Mouse (Mus musculus) adrenal gland, postnatal 4 days (tissue): ENCODE measurements around the gene Gm49368. TPM values are rescaled to one million over a fixed set of nuclear protein-coding genes. Genes with fewer than 3 reads are reported as not detected.

Experiments used
- DNase-seq, 2 experiments: peaks; one replicate each; pipeline ENCODE4 v3.0.0; 2021 to 2022; ENCODE audit warnings: low spot score in 2 of 2, mixed read lengths in 2 of 2
- total RNA-seq, 2 experiments: library from RNA; stranded (reverse); gene quantifications; 2 replicates each; pipeline ENCODE4 v1.2.3; 2021

Gene Gm49368
- total RNA-seq, 2 experiments from 2014 or later: not detected

GRCm38 (mm10) chr7:128056917-128057444 lies 5.5 kb upstream of the Gm49368 start:
- DNase-seq: no peak

- DNase-seq: no peak
These were observed 4.6 kb upstream of the Gm49368 start for GRCm38 (mm10) chr7:128057860-128058259.

- no peak for DNase-seq
These were observed 3.9 kb upstream of the Gm49368 start for GRCm38 (mm10) chr7:128058576-128058975.

GRCm38 (mm10) chr7:128059091-128059490 lies 3.4 kb upstream of the Gm49368 start:
- no peak for DNase-seq

DNA sequence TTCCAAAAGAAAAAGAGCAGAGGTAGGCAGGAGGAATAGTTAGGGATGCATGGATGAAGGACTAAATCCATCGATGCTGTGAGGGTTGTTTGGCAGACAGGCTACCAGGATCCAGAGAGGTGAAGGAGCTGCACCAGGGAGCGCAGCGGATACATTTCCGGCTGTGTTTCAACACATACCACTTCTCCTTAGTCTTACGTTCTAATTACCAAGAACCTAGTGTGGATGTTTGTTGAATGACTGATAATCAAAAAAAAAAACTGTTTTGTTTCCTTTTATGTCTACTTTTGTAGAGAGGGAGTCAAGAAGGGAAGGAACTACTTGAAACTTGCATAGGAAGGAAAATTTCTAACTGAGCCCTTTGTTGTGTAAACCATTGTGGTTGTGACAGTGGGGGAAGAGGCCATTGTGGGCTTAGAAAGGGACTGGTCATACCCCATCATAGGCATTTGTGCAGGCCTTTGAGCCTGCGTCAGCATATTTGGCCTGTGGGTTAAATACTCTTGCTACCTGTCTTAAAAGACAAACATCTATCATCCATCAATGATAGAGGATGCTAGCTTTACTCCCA lies 813 bp downstream of the Gm49368 start:
- no peak for DNase-seq

DNA sequence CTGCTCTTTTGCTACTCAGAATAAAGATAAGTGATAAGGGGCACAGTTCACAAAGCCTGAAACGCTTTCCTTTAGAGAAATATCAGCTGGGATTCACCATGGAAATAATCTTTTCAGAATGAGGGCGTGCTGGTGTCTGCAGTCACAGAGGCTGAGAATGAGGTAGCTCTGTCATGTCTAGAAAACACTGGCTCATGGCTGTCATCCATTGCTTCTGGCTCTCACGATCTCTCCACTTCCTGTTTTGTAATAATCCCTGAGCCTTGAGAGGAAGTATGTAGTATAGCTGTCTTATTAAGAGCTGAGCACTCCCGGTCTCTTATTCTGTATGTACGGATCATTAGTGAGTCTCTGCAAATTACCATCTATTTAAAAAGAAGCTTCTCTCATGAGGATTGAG lies 3.1 kb downstream of the Gm49368 start:
- DNase-seq: no peak

GRCm38 (mm10) chr7:128067847-128068246 lies 5.4 kb downstream of the Gm49368 start:
- no peak for DNase-seq

DNA sequence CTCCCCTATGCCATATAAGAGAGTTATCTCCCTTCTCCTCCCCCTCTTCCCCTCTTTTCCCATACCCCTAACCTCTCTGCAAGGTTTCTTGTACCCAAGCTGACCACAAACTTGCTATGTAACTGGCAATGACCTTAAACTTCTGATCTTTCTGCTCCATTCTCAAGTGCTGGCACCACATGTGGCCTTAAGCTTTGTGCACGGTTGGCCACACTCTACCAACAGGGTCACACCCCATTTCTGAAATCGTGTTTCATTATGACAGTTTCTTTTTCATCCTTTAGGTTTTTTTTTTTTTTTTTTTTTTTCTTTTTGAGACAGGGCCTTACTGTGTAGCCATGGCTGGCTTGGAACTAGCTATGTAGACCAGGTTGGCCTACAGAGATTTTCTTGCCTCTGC lies 7.4 kb downstream of the Gm49368 start:
- DNase-seq: no peak

DNA sequence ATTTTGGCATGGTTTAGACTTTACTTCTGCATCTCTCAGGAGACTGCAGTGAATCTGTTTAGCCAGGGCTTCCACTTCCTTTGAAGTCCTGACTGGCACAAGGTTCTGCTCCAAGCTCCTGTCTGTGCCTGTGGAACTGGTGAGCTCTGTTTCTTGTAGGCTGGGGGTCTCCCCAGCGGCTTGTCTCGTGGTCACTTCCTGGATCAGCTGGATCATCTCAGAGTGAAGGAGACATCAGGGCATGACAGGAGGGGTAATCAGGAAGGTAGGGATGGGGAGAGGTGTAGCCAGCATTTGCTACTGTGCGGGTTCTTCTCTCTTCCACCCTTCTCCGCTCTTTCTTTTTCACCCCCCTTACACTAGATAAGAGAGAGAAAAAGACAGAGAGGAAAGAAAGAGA lies 9.3 kb downstream of the Gm49368 start:
- no peak for DNase-seq

DNA sequence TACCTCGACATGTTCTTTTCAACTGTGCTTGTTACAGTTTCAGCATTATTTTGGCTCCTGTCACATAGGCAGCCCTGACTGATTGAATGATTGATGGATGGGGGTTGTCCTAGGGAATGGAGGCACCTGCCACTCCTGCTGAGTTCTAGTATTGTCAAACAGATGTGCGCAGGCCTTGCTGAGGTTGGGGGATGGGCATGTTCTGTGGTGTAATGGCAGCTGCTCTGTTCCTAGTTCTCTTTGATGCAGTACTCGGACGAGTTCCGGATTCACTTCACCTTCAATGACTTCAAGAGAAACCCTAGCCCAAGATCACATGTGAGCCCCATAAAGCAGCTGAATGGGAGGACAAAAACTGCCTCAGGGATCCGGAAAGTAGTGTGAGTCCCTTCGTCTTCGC lies 17.5 kb downstream of the Gm49368 start:
- no peak for DNase-seq

DNA sequence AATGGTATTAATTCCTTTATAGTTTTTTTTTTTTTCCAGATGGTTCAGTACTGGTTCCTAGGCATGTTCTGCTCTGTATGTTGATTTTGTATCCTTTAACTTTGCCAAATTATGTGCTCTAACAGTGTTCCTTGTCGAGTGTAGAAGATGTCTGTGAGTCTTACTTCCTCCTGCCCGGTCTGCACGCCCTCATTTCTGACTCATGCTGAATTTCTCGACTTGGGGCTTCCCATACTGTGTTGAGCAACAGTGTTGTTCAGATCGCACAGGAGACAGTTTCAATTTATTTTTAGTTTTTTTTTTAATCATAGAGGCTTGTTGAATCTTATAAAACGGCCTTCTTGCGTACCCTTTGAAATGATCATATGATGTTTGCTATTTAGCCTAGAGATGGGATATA lies 26.7 kb downstream of the Gm49368 start:
- DNase-seq: no peak

DNA sequence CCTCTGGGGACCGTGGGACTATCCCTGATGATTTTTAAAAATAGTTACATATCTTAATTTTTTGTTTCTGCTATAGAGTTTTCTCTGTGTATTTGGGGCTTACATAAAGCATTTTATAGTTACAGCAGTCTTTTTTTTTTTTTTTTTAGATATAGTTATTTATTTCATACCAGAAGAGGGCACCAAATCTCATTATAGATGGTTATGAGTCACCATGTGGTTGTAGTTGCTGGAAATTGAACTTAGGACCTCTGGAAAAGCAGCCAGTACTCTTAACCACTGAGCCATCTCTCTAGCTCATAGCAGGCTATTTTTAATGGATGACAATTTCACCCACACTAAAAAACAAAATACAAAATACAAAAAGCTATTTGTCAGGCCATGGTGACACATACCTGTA lies 35.7 kb downstream of the Gm49368 start:
- DNase-seq: no peak

DNA sequence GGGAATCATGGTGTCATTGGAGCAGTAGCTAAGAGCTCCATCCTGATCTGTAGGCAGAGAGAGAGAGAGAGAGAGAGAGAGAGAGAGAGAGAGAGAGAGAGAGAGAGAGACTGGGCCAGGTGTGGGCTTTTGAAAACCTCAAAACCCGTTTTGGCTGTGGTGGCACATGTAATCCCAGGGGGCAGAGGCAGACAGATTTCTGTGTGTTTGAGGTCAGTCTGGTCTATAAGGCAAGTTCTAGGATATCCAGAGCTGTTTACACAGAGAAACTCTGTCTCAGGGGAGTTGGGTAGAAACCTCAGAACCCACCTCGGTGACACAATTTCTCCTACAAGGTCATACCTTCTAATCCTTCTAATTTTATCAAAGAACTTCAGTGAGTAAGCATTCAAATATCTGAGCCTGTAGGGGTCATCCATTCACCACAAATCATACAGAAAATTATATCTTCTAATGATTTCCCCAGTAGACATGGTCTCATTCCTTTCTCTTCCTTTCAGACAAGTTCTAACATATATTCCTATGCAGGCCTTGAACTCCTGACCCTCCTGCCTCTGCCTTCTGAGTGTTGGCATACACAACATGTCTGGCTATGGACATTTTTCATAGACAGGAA lies 38.4 kb downstream of the Gm49368 start:
- no peak for DNase-seq

GRCm38 (mm10) chr7:128105246-128105645 lies 42.8 kb downstream of the Gm49368 start:
- no peak for DNase-seq

GRCm38 (mm10) chr7:128107462-128107861 lies 45.0 kb downstream of the Gm49368 start:
- DNase-seq: no peak

DNA sequence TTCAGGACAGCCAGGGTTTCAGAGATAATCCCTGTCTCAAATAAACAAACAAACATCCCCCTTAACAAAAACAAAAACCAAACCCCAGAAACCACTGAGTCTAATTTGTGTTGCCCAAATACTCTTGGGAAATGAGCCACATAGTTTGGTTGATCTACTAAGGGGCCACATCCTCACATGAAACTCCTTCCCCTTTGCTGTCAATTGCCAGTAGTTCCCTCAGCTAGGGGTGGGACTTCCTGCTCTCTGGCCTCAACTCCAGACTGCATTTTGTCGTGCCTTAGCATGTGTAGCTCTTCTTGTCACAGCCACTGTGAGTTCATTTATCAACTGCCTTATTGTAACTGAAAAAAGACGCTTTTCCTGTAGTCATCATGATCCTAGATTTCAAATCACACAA lies 47.8 kb downstream of the Gm49368 start:
- no peak for DNase-seq

DNA sequence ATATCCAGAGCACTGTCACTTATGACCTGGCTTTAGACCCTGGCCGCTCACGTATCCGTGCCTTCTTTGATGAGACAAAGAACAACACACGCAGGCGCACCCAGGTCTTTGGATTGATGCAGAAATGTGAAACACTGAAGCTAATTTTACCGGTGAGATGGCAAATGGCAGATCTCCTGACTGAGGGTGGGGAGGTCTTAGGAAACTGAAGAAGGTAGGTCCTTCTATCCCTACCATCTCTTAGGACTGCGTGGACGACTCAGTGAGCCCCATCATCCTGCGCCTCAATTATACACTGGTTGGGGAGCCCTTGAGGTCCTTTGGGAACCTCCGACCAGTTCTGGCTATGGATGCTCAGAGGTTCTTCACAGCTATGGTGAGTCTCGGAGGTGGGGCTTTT lies 49.6 kb downstream of the Gm49368 start:
- DNase-seq: no peak

GRCm38 (mm10) chr7:128114371-128115105 lies 52.1 kb downstream of the Gm49368 start:
- no peak for DNase-seq

GRCm38 (mm10) chr7:128115211-128115958 lies 52.9 kb downstream of the Gm49368 start:
- DNase-seq: no peak

DNA sequence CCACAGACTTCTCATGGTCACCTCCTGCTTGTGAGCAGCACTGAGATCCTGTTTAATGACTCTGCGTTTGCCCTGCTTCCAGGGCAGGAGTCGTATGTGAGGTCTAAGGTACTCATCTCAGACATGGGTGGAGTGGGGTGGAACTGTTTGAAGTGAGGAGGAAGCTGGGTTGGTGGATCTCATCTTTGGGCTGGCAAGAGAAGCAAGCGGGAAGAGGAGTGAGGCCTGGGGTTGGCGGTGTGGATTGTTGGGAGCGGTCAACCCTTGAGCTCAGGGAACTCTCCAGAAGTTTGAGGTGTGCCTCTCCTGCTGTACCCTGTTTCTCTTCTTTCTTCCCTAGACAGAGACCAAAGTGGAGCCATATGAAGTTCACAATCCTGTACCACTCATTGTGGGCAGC lies 53.9 kb downstream of the Gm49368 start:
- DNase-seq: no peak

DNA sequence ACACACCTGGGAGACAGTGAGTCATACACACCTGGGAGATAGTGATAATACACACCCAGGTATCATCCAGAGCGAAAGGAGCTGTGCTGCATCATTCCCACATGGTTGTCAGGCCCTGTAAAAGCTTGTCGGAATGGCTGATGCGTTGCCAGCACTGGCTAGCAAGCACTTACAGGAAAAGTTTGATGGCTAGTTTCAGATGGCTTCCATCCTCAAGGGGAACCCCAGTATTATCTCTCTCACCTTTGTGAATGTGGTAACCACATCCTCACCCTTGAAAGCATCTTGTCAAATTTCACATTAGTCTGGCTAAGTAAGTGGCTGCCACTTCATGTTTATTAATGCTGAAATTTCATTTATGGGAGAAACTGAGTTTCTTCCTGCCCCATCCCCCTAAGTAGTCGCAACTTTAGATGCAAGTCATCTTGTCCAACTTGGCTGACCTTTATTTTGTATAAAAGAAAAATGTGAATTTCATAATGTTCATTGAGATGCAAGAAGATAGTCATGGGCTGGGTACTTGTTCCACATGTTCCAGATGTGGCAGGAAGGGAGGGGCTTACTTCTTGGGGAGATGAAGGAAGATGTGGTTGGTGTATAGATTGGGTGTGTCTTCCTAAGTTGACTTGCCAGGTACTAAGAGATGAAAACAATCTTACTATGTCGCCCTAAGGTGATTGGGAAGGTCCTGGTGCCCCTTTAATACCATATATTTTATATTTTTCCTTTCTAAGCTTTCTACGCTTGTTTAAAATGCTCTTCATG lies 57.4 kb downstream of the Gm49368 start:
- no peak for DNase-seq
